Mouse (Mus musculus) MEL-GATA-1-ER (cell line): ENCODE data around the gene Crkl.

Experiments
- DNase-seq: peaks from one replicate; pipeline ENCODE4 v3.0.0-alpha.2; 2012; ENCODE audit warnings: low read depth; ENCODE audit errors: extremely low read depth

Crkl gene

DNA sequence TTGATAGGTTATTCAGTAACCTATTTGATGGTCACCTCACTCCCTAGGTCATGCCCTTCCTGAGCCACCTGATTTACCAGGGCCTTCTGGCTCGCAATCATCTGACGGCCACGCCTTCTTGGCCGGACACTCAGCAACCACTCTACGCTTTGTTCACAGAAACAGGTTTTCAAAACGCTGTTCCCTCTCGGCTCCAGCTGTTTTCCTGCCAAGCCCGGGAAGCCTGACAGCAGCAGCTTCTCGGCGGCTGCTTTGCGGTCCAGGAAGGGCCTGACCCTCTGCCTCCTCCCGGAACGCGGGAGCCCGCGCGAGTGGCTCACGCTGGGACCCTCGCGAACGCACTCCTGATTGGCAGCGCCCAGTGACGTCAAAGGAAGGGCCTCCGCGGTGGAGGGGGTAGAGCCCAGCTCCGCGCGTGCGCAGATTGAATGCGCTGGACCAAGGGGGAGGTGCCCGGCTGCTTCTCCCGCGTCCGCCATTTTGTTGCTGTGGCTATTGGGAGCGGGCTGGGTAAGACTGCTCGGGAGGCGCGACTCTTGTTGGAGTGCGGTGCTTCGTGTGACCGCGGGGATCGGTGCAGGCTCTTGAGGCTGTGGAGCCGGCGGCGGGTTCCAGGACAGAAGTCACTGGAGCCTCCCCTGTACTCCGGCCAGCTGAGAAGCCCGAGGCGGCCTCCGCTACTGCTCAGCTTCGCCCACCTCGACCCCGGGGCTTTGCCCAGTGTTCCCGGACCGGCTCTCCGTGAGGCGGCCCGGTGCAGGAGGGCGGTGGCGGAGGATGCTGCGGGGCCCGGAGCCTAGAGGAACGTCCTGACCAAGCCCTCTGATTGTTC lies at the start of gene Crkl:
Gene Crkl (plus strand): TSS at position 447 of the 832 bp plus-strand sequence.
- DNase-seq = peak; percentile 88

DNA sequence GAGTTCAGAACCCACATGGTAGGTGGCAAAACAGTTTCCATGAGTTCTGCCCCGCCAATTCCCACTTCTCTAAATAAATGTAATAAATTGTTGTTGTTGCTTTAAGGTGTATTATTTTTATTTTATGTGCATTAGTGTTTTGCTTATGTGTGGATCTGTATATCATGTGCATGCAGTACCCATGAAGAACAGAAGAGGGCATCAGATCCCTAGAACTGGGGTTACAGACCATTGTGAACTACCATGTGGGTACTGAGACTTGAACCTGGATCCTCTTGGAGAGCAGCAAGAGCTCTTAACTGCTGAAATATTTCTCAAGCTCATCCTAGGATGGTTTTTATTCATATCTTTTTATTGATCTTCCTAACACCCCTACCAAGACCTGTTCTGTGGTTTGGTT lies 48.9 kb upstream of the Crkl start:
- peak; percentile 54 for DNase-seq

DNA sequence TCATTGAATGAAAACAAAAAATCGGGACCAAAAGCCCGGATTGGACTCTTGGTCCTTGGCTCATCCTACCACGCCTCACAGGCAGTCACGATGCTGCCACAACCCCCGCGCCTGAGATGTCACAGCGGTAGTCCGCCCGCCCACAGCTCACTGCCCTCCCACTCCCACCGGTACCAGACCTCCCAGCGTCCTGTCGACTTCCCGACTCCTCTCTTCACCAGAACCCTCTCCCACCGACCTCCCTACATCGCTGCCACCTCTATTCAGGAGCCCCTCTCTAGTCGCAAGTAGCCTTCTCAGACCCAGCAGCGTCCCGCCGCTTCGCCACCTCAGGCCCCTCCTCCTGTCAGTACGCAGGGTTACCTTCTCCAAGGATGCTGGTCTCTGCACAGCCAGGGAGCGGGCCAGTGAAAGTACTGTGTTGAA lies 46.5 kb upstream of the Crkl start:
- DNase-seq = peak; percentile 26

DNA sequence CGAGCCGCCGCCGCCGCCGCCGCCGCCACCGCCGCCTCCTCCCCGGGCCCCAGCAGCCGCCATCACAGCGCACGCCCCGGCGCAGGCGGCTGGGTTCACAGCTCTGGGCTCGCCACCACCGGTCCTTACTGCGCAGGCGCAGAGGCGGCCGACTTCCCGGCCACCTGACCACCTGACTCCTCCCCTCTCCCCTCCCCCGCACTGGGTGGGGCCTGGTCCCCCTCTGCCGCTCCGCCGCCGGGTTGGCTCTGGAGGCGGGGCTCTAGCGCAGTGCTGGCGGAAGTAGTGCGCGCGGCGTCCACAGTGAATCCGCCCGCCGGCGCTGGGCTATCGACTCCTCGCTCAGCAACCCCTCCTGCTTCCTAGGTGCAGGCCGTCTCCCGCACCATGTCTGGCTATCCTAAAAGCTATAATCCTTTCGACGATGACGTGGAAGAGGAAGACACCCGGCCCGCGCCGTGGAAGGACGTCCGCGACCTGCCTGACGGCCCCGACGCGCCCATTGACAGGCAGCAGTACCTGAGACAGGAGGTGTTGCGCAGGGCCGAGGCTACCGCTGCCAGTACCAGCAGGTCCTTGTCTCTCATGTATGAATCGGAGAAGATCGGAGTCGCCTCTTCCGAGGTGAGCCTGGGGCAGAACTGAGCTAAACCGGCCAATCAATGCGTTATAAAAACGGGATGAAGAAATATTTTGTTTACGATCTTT lies 45.9 kb upstream of the Crkl start, which contains the start of the genes Snap29 and Pi4ka:
Gene Snap29 (plus strand): TSS at position 251 of the 708 bp plus-strand sequence.
Gene Pi4ka (minus strand): TSS at position 579 of the 708 bp plus-strand sequence.
- DNase-seq = peak; percentile 80

DNA sequence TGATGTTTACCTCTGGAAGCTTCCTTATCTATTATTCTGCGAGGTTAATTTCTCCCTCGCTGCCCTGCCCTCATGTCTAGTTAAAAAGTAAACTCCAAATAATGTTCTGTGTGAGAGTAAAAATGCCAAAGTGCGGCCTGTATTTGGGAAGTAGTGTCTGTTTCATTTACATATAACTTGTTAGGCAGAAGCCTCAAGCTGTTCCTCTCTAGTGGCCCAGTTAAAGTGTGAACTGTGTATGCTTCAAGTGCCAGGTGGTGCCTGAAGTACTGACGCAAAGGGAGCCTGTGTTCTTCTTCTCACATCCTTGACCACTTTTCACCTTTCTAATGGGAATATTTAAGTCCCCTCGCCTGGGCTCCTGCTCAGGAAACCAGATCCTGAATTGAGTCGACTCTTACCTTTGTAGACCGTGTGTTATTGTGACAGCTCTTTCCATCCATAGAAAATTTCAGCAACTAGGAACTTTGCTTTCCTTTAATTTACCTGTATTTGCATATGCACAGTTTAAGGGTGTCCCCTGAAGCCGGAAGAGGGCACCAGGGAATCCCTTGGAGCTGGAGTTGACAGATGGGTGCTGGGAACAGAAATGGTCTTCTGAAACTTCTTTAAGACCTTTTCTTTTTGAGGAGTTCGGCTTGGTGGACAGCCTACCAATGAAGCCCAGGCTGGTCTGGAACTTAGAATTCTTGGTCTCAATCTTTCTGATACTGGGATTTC lies 45.1 kb upstream of the Crkl start:
- DNase-seq = peak; percentile 36

DNA sequence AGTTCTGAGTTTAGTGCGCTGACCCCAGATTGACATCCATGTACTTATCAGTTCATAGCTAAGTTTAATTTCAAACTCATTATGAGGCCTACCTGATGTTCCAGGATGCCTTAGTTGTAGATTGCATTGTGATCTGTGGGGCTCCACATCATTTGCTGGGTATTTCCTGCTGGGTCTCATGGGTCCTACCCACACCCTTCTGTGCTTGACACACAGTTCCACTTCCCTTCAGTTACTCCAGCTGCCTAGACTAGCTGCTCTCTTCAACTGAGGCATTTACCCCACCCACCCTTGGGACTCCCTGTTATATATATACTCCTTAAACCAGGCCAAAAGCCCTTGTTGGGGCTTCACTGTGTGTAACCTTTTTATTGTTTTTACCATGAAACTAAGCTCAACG lies 42.7 kb upstream of the Crkl start:
- no peak for DNase-seq

DNA sequence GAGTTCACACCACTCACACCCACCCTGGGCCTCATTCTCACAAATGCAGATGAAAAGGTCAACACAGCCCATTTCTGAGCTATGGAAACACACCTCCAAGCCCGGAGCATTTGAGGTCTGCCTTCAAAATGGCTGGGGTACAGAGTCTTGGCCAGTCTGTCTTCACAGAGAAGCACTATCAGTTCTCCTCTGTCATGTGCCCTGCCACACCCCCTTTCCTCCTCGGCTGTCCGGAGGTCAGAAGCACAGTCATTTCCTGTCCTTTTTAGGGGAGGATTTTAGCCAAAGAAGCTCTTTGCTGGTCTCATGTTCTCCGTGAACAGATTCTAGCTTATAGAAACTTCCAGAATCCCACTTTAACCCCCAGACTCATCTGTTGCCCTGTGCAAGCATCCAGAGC lies 41.6 kb upstream of the Crkl start:
- no peak for DNase-seq

DNA sequence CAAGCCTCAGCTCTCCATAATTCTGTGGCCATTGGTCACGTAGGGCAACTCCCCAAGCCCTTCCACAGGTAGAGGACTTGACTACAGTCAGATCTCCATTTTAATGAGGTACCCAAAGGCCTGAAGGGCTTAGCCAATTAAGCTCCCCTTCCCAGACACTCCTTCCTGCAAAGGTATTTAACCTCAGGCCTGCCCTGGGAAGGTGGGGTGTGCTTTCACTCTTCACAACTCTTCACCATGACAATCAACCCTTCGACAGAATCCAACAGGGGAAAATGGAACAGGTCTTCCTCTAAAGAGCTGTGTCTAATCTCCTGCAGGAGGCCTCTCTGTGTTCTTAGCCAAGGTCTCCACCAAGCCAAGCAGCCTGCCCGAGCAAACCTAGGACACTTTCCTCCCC lies 28.8 kb upstream of the Crkl start:
- no peak for DNase-seq

DNA sequence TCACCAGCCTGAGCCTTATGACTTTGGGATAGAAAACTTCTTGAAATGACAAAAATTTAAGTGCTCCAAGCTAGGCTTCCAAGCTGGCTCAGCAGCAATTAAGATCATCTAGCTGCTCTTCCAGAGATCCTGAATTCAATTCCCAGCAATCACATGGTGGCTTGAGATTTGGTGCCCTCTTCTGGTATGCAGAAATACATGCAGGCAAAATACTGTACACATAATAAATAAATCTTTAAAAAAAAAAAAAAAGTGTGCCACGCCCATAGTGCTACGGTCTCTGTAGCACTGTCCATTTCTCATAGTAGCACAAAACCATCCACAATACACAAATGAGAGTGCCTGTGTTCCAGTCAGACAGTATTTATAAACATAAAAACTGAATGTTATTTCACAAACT lies 19.2 kb upstream of the Crkl start:
- no peak for DNase-seq

DNA sequence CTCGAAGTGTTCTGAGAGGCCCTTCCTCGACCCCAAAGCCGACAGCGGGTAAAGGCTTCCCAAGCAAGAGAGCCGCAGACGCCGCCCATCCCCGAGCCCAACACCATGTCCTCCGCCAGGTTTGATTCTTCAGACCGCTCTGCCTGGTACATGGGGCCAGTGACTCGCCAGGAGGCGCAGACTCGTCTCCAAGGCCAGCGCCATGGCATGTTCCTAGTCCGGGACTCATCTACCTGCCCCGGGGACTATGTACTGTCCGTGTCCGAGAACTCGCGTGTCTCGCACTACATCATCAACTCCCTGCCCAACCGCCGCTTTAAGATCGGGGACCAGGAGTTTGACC lies 557 bp downstream of the Crkl start:
- DNase-seq = no peak

DNA sequence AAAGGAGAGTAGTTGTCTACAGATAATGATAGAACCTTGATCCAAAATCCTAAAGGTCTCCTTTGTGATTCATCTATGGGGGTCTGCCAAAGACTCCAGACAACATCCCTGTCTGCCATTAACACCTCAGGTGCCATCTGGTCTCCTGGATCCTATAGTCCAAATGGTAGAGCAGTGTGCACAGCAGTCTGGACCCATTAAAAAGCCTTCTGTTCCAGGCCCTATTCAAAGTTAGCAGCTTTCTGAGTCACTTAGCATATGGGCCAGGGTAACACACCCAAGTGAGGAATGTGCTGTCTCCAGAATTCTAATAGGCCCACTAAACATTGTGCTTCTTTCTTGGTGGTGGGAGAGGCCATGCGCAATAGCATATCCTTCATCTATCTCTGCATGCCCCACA lies 5.1 kb downstream of the Crkl start:
- DNase-seq = no peak

DNA sequence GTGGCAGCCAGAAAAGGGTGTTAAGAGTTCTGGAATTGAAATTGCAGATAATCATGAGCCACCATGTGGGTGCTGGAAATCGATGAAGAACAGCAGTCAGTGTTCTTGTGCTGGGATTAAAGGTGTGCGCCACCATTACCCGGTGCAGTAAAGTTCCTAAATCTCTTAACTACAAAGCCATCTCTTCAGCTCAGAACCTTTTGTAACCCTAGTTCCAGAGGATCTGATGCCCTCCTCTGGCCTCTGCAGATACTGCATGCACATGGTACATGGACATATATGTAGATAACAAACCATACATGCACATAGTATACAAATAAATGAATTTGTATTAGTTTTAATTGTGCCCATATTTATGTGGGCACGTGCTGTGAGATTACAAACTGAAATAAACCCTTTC lies 8.5 kb downstream of the Crkl start:
- no peak for DNase-seq

DNA sequence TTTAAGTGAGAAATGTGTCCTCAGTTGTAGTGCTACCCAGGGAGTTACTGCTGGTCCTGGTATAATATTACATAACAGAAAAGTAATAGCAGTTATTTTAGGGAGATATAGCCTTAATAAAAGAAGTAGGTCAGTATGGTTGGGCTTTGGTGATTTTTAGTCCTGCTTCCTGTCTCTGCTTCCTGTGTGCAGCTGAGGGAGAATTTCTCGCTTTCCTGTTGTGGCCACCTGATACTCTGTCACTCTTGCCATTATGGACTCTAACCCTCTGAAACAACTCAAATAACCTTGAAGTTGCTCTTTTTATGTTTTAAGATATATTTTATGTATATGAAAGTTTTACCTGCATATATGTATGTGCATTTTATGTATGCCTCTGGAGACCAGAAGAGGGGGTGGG lies 9.8 kb downstream of the Crkl start:
- no peak for DNase-seq

DNA sequence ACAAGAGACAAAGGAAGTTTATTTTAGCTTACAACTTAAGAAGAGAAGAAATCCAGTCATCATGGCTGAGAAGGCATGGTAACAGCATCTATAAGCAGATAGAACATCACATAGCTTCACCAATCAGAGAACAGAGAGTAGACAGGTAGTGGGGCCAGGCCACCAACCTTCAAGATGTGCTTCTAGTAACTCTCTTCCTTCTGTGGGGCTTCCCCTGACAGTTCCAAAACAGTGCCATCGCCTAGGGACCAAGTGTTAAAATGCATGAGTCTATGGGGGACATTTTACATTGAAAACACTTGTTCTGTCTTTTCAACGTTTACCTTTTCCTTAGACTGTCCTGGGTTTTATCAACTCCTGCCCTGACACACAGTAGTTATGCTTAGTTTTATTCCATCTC lies 11.4 kb downstream of the Crkl start:
- DNase-seq = no peak

DNA sequence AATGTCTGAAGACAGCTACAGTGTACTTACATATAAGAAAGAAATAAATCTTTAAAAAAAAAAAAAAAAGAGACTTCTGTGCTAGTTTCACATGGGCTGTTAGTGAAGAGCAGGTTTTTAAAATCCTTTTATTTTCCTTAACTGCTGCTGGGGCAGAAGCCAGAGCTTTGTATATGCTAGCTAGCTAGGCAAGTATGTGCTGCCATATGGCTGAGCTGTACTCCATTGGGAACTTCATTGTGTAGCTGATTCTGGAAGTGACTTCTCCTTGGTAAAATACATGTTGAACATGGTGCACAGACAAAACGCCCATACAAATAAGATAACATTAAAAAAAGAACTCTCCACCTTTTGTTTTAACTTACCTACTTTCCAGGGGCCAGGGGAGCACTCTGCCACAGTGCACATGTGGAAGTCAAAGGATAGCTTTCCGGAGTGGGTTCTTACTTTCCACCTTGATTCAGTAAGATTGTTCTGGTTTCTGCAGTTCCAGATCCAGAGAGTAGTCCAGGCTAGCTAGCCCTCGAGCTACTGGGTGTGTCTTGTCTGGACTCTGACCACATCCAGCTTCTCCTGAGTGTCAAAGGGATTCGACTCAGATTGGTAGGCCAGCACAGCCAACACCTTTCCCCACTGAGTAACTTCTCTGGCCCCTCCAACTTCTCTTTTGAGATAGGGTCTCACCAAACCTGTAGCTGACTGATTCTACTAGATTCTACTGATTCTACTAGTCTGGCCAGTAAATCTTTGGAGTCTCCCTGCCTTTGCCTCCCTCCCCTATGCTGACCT lies 15.3 kb downstream of the Crkl start:
- no peak for DNase-seq

DNA sequence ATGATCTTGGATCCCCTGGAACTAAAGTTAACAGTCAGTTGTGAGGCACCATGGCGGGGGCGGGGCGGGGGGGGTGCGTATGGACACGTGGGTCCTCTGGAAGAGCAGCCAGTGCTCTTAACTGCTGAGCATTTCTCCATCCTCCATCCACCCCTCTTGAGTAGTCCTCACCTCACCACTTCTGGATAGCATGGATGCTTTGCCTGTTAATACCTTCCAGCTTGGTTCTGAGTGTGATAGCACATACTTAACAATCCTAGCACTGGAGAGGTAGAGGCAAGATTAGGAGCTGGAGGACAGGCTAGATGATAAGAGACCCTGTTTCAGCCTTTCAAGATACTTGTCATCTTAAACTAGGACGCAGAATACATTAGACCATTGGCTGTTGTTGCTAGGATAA lies 20.7 kb downstream of the Crkl start:
- no peak for DNase-seq

DNA sequence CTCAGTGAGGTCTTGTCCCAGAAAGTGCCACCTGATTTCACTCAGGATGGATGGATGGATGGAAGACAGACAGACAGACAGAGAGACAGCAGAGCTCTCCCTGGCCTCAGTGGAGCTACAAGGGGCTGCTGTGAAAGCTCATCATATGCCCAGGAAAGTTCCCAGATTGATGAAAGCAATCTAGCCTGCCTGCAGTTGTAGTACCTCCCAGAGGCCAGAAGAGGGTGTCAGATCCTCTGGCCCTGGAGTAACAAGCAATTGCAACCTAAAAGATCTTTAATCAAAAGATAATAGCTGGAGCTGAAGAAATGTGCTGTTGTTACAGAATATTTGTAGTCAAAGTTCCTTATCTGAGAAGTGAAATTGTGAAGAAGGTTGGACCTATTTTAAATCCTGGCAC lies 22.3 kb downstream of the Crkl start:
- DNase-seq = no peak

DNA sequence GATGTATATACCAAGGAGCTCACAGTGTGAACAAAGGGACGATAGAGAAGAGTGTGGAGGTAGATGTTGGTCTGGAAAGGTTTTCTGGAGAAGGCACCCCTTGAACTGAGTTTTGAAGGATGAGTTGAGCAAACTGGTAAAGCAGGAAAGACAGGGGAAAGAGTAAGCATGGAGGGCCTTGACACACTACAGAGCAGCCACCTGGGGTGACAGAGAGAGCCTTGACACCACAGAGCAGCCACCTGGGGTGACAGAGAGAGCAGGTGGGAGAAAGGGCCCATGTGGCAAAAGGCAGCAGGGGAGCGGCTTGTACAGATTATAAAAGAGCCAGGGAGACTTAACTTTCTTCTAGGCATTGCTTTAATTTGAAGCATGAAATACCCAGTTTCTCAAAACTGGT lies 23.0 kb downstream of the Crkl start:
- no peak for DNase-seq

DNA sequence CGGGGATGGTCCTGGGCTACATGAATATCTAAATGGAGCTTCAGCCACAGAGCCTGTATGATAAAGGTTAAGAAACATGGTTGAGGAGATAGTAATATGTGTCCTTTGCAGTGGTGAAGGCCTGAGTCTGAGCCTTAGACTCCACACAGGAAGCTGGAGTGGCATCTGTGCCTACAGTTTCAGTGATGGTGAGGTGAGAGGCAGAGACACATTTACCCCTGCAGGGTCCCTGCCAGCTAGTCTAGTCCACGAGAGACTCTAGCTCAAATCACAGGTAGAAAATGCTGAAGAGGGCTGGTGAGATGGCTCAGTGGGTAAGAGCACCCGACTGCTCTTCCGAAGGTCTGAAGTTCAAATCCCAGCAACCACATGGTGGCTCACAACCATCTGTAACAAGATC lies 23.5 kb downstream of the Crkl start:
- no peak for DNase-seq

DNA sequence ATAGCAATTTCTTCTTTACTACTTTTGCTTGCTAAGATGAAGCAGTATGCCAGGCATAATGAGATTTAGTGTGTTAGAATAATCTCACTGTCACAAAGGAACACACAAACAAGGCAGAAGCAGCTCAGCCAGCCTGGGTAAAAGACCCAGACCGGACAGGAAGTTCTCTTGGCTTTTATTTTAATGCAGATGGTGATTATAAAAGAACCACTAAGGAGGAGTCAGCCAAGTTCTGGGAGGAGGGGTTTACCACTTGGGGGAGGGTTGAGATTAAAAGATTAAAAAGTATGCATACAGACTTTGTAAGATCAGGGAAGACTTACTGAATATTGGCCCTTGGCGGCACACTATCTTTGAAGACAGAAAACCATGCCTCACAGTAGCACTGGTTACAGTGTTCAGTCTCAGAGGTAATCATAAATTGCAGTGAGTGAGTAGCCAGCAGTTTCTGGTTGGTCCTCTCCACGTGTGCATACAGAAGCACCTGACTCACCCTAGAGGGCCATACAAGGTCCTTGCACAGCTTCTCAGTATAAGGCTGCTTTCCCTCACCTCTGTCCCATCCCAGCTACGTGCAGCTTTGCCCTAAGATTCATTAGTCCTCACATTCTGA lies 26.6 kb downstream of the Crkl start:
- DNase-seq = no peak

DNA sequence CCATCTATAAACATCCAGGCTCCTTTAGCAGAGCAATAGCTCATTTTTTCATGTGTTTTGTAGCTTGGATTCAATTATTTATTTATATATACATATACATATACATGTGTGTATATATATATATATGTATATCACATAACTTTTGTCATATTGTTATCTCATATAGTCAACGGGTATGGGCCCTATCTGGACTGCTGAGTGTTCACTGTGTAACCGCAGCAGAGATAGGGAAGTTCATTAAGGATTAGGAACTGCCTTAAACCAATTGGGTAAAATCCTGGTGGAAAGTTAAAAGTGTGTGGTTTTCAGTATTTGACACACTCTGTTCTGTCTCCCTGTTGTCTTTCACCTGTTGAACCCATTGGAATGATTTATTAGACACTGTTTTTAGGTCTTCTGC lies 29.7 kb downstream of the Crkl start:
- no peak for DNase-seq
